Mouse (Mus musculus) B cell, adult 62 days (primary cell): ENCODE measurements around the gene Olfr340. TPM values are rescaled to one million over a fixed set of nuclear protein-coding genes. Genes with fewer than 3 reads are reported as not detected.

Source experiments
- total RNA-seq: library from RNA; stranded (reverse); gene quantifications from 4 replicates; pipeline ENCODE4 v1.2.4, GENCODE M21; 2023

Olfr340 gene
- total RNA-seq: not detected in 4 replicates

GRCm38 (mm10) chr2:36452287-36452686 is at the start of gene Olfr340:
TSS of gene Olfr340 (plus strand) at chr2:36452587.

GRCm38 (mm10) chr2:36418647-36419046 is 33.7 kb upstream of the Olfr340 start, which contains the start of gene Olfr339:
TSS of gene Olfr339 (plus strand) at chr2:36418947.

DNA sequence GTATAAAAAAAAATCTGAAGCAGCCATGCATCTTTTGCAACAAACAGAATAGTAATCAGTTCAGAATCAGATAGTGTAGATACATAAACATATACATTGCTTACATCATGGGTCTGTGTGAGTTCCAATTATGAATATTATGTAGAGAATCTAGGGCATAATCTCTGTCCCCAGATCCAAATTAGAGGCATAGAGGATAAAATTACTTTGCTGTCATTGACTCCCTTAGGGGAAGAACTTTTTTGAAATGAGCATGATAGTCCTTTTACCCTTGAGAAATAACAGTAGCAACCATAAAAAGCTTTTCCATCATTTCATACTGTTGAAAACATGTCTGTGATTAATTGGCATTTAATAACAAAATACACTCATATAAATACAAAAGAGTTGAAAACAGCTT is 30.0 kb downstream of the Olfr340 start, which contains the start of gene Olfr341:
Olfr341 (minus strand) TSS at position 101 of the 400 bp plus-strand sequence.

Other genes with a start within 250 kb of the Olfr340 start
- 0.97 to 4.4 TPM (median 1.7 TPM) in 4 replicates for gene Ptgs1, start 222.2 kb upstream of the Olfr340 start, total RNA-seq
- gene Olfr338, start 79.1 kb upstream of the Olfr340 start, total RNA-seq: not detected in 4 replicates
- not detected in 4 replicates for gene Olfr339, start 33.6 kb upstream of the Olfr340 start, total RNA-seq
- not detected in 4 replicates for gene Olfr341, start 29.9 kb downstream of the Olfr340 start, total RNA-seq
- not detected in 4 replicates for gene Olfr342, start 72.4 kb downstream of the Olfr340 start, total RNA-seq
- not detected in 4 replicates for gene Olfr344, start 114.1 kb downstream of the Olfr340 start, total RNA-seq
- not detected in 4 replicates for gene Olfr345, start 187.5 kb downstream of the Olfr340 start, total RNA-seq
- gene Olfr346, start 233.2 kb downstream of the Olfr340 start, total RNA-seq: not detected in 4 replicates